Mouse (Mus musculus): ENCODE results near the gene Tmem200c. TPM values are rescaled to one million over a fixed set of nuclear protein-coding genes. Genes with fewer than 3 reads are reported as not detected.
A peak's percentile ranks its signal among the peaks of the same experiment; 100 is the strongest.

Gene Tmem200c
- total and polyA plus RNA-seq, 2 experiments from 2014 or later = 2.3 to 15.4 TPM

DNA sequence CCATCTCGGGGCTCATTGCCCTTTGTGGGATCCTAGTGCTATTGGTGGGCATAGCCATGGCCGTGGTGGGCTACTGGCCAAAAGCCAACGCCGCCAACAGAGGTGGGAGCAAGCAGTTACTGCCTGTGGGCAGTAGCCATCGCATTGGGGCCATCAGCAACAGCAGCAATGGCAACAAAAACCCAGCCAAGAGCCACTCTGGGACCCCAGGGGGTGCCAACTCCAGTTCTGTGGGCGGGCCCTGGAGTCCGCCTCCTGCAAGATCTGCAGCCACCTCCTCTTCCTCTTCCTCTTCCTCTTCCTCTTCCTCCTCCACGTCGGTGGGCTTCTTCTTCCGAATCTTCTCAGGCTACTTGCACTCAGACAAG is 14.1 kb downstream of the Tmem200c start:
- Histone ChIP-seq H3K27ac (no peak overlapping the region), H3K36me3 (ENCODE audit: insufficient read depth, low read length) (no peaks in the 10 kb centered on the region), H3K9ac (replicated peaks; ENCODE audit: low read length) (peak overlapping the region; percentile 70), H3K4me2 (ENCODE audit: low read depth, low read length) (peak overlapping the region; percentile 95), H3K4me1 (ENCODE audit: insufficient read depth, low read length) (peaks cover 8% of the 10 kb centered on the region), H3K4me3 (ENCODE audit: low read length) (peak overlapping the region; percentile 50), H3K9me3 (ENCODE audit: low read length) (no peaks in the 10 kb centered on the region), H3K27me3 (ENCODE audit: insufficient read depth, low read length) (no peaks in the 10 kb centered on the region)
- DNase-seq (ENCODE audit: low spot score) (no peak), ATAC-seq (no peak)
- TF ChIP-seq CTCF (IDR thresholded peaks at IDR 0.05; ENCODE audit: low read depth) = no peak
- WGBS = 14% methylated on average over 10 of the region's 10 CpGs

DNA sequence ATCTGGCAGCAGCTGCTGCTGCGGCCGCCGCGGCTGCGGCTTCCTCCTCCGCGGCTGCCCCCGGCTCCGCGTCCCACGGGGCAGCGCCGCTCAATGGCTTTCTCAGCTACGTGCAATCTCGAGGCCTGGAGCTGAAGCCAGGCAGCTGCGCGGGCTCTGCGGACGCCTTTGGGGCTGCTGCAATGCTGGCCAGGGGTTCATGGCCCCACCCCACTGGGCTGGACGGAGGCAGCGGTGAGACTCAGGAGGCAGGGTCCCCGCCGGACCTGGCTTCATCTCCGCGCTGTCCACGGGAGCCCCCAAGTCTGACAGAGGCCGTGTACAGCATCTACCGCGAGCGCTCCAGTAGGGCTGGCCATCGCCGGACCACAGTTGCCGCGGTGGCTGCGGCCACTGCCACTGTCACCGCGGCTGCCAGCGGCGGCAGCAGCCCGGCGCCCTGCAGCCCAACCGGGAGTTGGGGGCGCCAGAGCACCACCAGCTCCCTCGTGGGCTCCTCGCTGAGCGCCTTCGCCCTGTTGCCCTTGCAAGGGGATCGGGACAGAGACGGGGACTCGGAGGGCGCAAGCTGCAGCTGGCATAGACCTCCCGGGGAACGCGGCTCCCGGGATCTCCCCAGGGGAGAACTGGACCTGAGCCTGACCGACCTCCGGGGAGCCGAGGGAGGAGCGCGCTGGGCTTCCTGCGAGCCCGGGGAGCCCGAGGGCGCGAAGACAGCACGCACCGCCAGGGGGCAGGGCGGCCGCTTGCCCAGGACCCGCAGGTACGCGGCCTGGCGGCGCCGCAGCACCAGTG is 14.9 kb downstream of the Tmem200c start:
- Histone ChIP-seq H3K27ac (peak overlapping the region; percentile 58; the same call in 1 of the 2 replicates), H3K4me1 (ENCODE audit: insufficient read depth, low read length) (peaks cover 8% of the 10 kb centered on the region), H3K4me2 (ENCODE audit: low read depth, low read length) (peak overlapping the region; percentile 95), H3K4me3 (ENCODE audit: low read length) (peak overlapping the region; percentile 50), H3K27me3 (ENCODE audit: insufficient read depth, low read length) (no peaks in the 10 kb centered on the region), H3K9ac (replicated peaks; ENCODE audit: low read length) (peak overlapping the region; percentile 70), H3K36me3 (ENCODE audit: insufficient read depth, low read length) (no peaks in the 10 kb centered on the region), H3K9me3 (ENCODE audit: low read length) (no peaks in the 10 kb centered on the region)
- WGBS = under 1% methylated on average over 67 of the region's 75 CpGs
- peak; percentile 82 for DNase-seq (ENCODE audit: low spot score)
- TF ChIP-seq CTCF (IDR thresholded peaks at IDR 0.05; ENCODE audit: low read depth) = peak; percentile 43
- peak; percentile 55 for ATAC-seq

DNA sequence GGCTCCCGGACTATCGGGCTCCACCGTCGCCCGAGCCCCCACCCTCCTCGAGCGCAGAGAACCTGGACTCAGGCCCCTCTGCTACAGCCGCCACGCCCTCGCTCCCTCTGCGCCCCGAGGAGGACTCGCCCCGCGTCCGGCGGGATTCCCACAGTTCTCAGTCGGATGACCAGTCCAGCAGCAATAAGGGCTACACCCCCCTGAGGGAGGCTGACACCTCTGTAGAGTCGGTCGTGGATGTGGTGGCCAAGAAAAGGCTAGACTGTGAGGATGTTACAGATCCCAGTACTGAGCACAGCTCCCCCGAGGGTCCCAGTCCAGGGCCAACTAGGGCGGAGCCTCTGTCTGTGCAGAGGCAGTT is 15.4 kb downstream of the Tmem200c start:
- peak; percentile 34; the same call in 1 of the 2 replicates for ATAC-seq
- H3K9me3 ChIP-seq (ENCODE audit: low read length) = no peaks in the 10 kb centered on the region
- peak overlapping the region; percentile 95 for H3K4me2 ChIP-seq (ENCODE audit: low read depth, low read length)
- H3K4me3 ChIP-seq (ENCODE audit: low read length) = peak overlapping the region; percentile 50
- no peaks in the 10 kb centered on the region for H3K36me3 ChIP-seq (ENCODE audit: insufficient read depth, low read length)
- no peak overlapping the region for H3K27ac ChIP-seq
- WGBS = 6% methylated on average over 12 of the region's 22 CpGs
- peak overlapping the region; percentile 70 for H3K9ac ChIP-seq (replicated peaks; ENCODE audit: low read length)
- no peak for TF ChIP-seq CTCF (IDR thresholded peaks at IDR 0.05; ENCODE audit: low read depth)
- no peaks in the 10 kb centered on the region for H3K27me3 ChIP-seq (ENCODE audit: insufficient read depth, low read length)
- DNase-seq (ENCODE audit: low spot score) = no peak
- H3K4me1 ChIP-seq (ENCODE audit: insufficient read depth, low read length) = peaks cover 8% of the 10 kb centered on the region

DNA sequence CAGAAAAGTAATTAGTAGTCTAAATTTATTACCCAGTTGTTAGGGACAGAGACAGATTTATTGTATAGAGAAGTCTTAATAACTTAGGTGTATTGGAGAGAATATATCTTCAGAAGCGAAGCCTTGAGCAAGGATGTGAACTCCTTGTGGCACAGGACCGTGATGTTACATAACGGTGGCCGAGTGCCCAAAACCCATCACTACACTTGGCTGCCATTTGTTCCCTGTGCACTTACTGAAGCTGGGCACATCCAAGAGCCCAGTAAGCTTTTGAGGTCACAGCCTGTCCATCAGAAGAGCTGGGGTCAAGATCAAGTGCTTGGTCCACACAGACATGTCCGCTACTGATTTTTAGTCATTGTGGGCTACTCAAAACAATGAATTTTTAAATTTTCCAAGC is 19.5 kb downstream of the Tmem200c start:
- Histone ChIP-seq H3K9ac (replicated peaks; ENCODE audit: low read length) (no peak overlapping the region), H3K4me1 (ENCODE audit: insufficient read depth, low read length) (peaks cover 1% of the 10 kb centered on the region; the same call in 1 of the 2 replicates), H3K27me3 (ENCODE audit: insufficient read depth, low read length) (no peaks in the 10 kb centered on the region), H3K4me2 (ENCODE audit: low read depth, low read length) (no peak overlapping the region), H3K36me3 (ENCODE audit: insufficient read depth, low read length) (no peaks in the 10 kb centered on the region), H3K9me3 (ENCODE audit: low read length) (no peaks in the 10 kb centered on the region), H3K4me3 (ENCODE audit: low read length) (no peak overlapping the region), H3K27ac (no peak overlapping the region)
- 65% methylated on average over 5 of the region's 5 CpGs for WGBS
- TF ChIP-seq CTCF (IDR thresholded peaks at IDR 0.05; ENCODE audit: low read depth) = no peak
- DNase-seq (ENCODE audit: low spot score) (peak; percentile 34), ATAC-seq (no peak)

DNA sequence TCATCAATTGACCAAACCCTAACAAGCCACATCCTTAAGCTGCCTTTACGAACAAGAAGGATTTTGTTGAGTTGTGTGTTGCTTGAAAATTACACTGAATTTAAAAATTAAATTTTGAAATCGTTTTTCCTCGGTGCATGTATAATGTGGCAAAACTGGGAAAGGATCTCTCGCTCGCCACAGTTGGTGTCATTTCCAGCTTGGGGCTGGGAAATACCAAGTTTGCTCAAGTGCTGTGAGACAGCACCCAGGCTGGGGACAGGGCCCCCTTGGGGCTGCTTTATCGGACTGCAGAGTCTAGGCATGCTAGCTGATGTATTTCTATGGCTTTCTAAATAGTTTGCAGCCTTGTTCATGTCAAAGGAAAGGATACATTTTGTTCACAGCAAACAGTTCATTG is 22.3 kb downstream of the Tmem200c start:
- no peak for TF ChIP-seq CTCF (IDR thresholded peaks at IDR 0.05; ENCODE audit: low read depth)
- no peak overlapping the region for H3K4me3 ChIP-seq (ENCODE audit: low read length)
- H3K27ac ChIP-seq = no peak overlapping the region
- 84% methylated on average over 6 of the region's 6 CpGs for WGBS
- H3K27me3 ChIP-seq (ENCODE audit: insufficient read depth, low read length) = no peaks in the 10 kb centered on the region
- no peaks in the 10 kb centered on the region for H3K9me3 ChIP-seq (ENCODE audit: low read length)
- H3K9ac ChIP-seq (replicated peaks; ENCODE audit: low read length) = no peak overlapping the region
- DNase-seq (ENCODE audit: low spot score) (no peak), ATAC-seq (no peak)
- no peaks in the 10 kb centered on the region for H3K4me1 ChIP-seq (ENCODE audit: insufficient read depth, low read length)
- H3K36me3 ChIP-seq (ENCODE audit: insufficient read depth, low read length) = no peaks in the 10 kb centered on the region
- H3K4me2 ChIP-seq (ENCODE audit: low read depth, low read length) = no peak overlapping the region

DNA sequence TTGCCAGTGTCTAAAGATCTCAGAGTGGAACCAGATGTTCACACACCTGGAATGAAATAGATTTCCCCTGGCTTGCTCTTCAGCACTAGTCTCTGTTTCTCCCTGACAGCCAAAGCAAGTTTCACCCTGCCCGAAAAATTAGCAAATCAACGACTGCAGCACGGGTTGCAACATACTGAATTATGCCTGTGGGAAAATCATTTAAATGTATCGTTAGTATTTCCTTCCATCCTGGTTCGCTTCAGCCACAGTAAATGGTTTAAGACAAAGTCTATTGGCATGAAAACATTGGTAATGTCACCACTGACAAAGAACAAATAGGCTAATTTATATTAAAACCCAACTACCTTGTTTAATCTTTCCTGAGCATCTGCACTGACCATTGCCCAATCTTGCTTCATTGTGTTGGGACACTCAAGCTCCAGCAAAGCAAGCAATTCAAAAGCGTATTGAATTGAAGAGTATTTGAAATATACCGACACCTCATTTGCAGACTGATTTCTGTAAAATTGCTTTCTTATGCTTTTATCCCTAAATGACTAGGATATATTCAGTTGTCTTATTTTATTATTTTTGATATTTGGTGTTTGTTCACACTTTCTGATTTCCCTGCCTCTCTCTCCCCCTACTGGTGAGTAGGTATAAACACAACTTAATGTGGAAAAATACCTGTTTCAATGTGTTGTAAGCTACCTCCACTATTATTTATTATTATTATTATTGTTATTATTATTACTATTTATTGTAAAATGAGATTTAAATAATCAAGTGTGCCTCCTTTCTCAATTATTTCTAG is 25.9 kb downstream of the Tmem200c start:
- peak; percentile 70 for TF ChIP-seq CTCF (IDR thresholded peaks at IDR 0.05; ENCODE audit: low read depth)
- no peaks in the 10 kb centered on the region for H3K9me3 ChIP-seq (ENCODE audit: low read length)
- no peaks in the 10 kb centered on the region for H3K36me3 ChIP-seq (ENCODE audit: insufficient read depth, low read length)
- DNase-seq (ENCODE audit: low spot score) = peak; percentile 44
- 72% methylated on average over 7 of the region's 7 CpGs for WGBS
- H3K4me3 ChIP-seq (ENCODE audit: low read length) = no peak overlapping the region
- no peaks in the 10 kb centered on the region for H3K4me1 ChIP-seq (ENCODE audit: insufficient read depth, low read length)
- H3K27me3 ChIP-seq (ENCODE audit: insufficient read depth, low read length) = no peaks in the 10 kb centered on the region
- no peak overlapping the region for H3K4me2 ChIP-seq (ENCODE audit: low read depth, low read length)
- H3K27ac ChIP-seq = no peak overlapping the region
- ATAC-seq = no peak
- no peak overlapping the region for H3K9ac ChIP-seq (replicated peaks; ENCODE audit: low read length)
